Mouse (Mus musculus) midbrain, postnatal 0 days (tissue): Measurements from ENCODE around the gene Ubap2l. TPM values are rescaled to one million over a fixed set of nuclear protein-coding genes. Genes with fewer than 3 reads are reported as not detected.

ENCODE experiments used
- ATAC-seq: fragments of 200-750 bp; cut with Nextera tagmentation; 2 replicates; pipeline ENCODE4 v1.8.0; 2017; ENCODE audit warnings: moderate number of reproducible peaks, mild to moderate bottlenecking, moderate TSS enrichment, moderate library complexity; ENCODE audit not compliant: low FRiP score
- DNase-seq: peaks from one replicate; pipeline ENCODE4 v3.0.0-alpha.2; 2015; ENCODE audit warnings: low spot score
- H3K27ac ChIP-seq: fragments of 300-500 bp; sonication (generic); 2 replicates; pipeline ENCODE4 v1.5.1; 2014; ENCODE audit warnings: low read depth, mild to moderate bottlenecking, low read length, mixed read lengths
- H3K27me3 ChIP-seq: fragments of 300-500 bp; sonication (generic); 2 replicates; pipeline ENCODE4 v1.6.1; 2014; ENCODE audit warnings: low read length, control low read depth, mixed read lengths; ENCODE audit not compliant: insufficient read depth
- H3K36me3 ChIP-seq: fragments of 300-500 bp; sonication (generic); 2 replicates; pipeline ENCODE4 v1.6.1; 2014; ENCODE audit warnings: low read length, control low read depth, mixed read lengths; ENCODE audit not compliant: insufficient read depth
- H3K4me1 ChIP-seq: fragments of 300-500 bp; sonication (generic); 2 replicates; pipeline ENCODE4 v1.6.1; 2014; ENCODE audit warnings: mild to moderate bottlenecking, control low read depth, antibody characterized with exemption, low read length, mixed read lengths; ENCODE audit not compliant: insufficient read depth
- H3K4me2 ChIP-seq: fragments of 300-500 bp; sonication (generic); 2 replicates; pipeline ENCODE4 v1.6.1; 2014; ENCODE audit warnings: low read depth, mild to moderate bottlenecking, low read length, mixed read lengths; ENCODE audit not compliant: poor library complexity, severe bottlenecking
- H3K4me3 ChIP-seq: fragments of 300-500 bp; sonication (generic); 2 replicates; pipeline ENCODE4 v1.5.1; 2014; ENCODE audit warnings: low read depth, mild to moderate bottlenecking, low read length, moderate library complexity
- H3K9ac ChIP-seq: fragments of 300-500 bp; sonication (generic); replicated peaks from 2 replicates; pipeline ENCODE4 v1.6.1; 2014; ENCODE audit warnings: mild to moderate bottlenecking, low read length, moderate library complexity, mixed read lengths; ENCODE audit not compliant: poor library complexity, severe bottlenecking
- H3K9me3 ChIP-seq: fragments of 300-500 bp; sonication (generic); 2 replicates; pipeline ENCODE4 v1.6.1; 2016; ENCODE audit warnings: low read length, control low read depth
- CTCF ChIP-seq: IDR thresholded peaks from 2 replicates; pipeline ENCODE4 v1.5.1; 2016; ENCODE audit warnings: antibody characterized with exemption, mild to moderate bottlenecking
- WGBS: fragments of 180-500 bp; shearing (Covaris S2); extraction: QIAGEN DNeasy Blood & Tissue Kit; methylation state at CpG from one replicate; pipeline ENCODE4 v1.1.7; 2014; 5-methylcytosine and 5-hydroxymethylcytosine counted together
- polyA plus RNA-seq: library from polyadenylated mRNA; unstranded; fragments of >200 nt; fragmentation: Nextera tagmentation; extraction: Ambion mirVana; gene quantifications from 2 replicates; pipeline ENCODE4 v1.2.1, GENCODE M21; 2015
- total RNA-seq: library from RNA; depleted of rRNA; stranded (reverse); fragments of >200 nt; gene quantifications from 2 replicates; pipeline ENCODE4 v1.2.3, GENCODE M21; 2014

Ubap2l gene
- total and polyA plus RNA-seq, 2 experiments from 2014 or later, result 108 to 133 TPM

- Histone ChIP-seq H3K36me3 (no peaks in the 10 kb centered on the region), H3K9ac (no peak overlapping the region), H3K4me3 (no peak overlapping the region), H3K9me3 (no peaks in the 10 kb centered on the region), H3K27ac (no peak overlapping the region), H3K4me2 (no peak overlapping the region; the same call in 1 of the 2 replicates), H3K4me1 (peaks cover 7% of the 10 kb centered on the region), H3K27me3 (no peaks in the 10 kb centered on the region)
- DNase-seq, result peak; percentile 87
- 8% methylated on average over 5 of the region's 5 CpGs for WGBS
- TF ChIP-seq CTCF, result peak; percentile 90
- ATAC-seq, result no peak
These were observed 24.7 kb upstream of the Ubap2l start for GRCm38 (mm10) chr3:90076921-90077716.

GRCm38 (mm10) chr3:90072294-90072693 is 19.9 kb upstream of the Ubap2l start, which contains the start of gene Tpm3:
Gene Tpm3, plus strand, starts transcription at chr3:90072649.
- Histone ChIP-seq H3K9me3 (no peaks in the 10 kb centered on the region), H3K27ac (no peak within 1 kb of the TSS), H3K36me3 (no peaks in the 10 kb centered on the region), H3K9ac (no peak within 1 kb of the TSS), H3K4me3 (no peak within 1 kb of the TSS), H3K27me3 (no peaks in the 10 kb centered on the region), H3K4me1 (no peaks in the 10 kb centered on the region), H3K4me2 (no peak within 1 kb of the TSS)
- ATAC-seq, result no peak
- TF ChIP-seq CTCF, result no peak
- 73% methylated on average over 4 of the region's 4 CpGs for WGBS
- DNase-seq, result no peak

GRCm38 (mm10) chr3:90069688-90070087 is 17.3 kb upstream of the Ubap2l start:
- H3K4me3 ChIP-seq, result no peak overlapping the region
- no peaks in the 10 kb centered on the region for H3K27me3 ChIP-seq
- no peak for ATAC-seq
- no peaks in the 10 kb centered on the region for H3K9me3 ChIP-seq
- TF ChIP-seq CTCF, result no peak
- H3K27ac ChIP-seq, result no peak overlapping the region
- DNase-seq, result no peak
- no peaks in the 10 kb centered on the region for H3K4me1 ChIP-seq
- H3K4me2 ChIP-seq, result no peak overlapping the region
- H3K9ac ChIP-seq, result no peak overlapping the region
- 74% methylated on average over 7 of the region's 7 CpGs for WGBS
- no peaks in the 10 kb centered on the region for H3K36me3 ChIP-seq

- WGBS, result 90% methylated on average over 4 of the region's 4 CpGs
These were observed 15.4 kb upstream of the Ubap2l start for GRCm38 (mm10) chr3:90067851-90068250.

GRCm38 (mm10) chr3:90065553-90065952 is 13.1 kb upstream of the Ubap2l start:
- DNase-seq, result no peak
- H3K4me3 ChIP-seq, result no peak overlapping the region
- H3K4me1 ChIP-seq, result no peaks in the 10 kb centered on the region
- peak; percentile 78 for TF ChIP-seq CTCF
- WGBS, result 57% methylated on average over 3 of the region's 3 CpGs
- ATAC-seq, result no peak
- no peaks in the 10 kb centered on the region for H3K9me3 ChIP-seq
- peaks cover 11% of the 10 kb centered on the region for H3K36me3 ChIP-seq
- no peak overlapping the region for H3K27ac ChIP-seq
- H3K4me2 ChIP-seq, result no peak overlapping the region
- H3K27me3 ChIP-seq, result no peaks in the 10 kb centered on the region
- H3K9ac ChIP-seq, result no peak overlapping the region

More at GRCm38 (mm10) chr3:90067851-90068250, 15.4 kb upstream of the Ubap2l start:
- Histone ChIP-seq H3K9ac (no peak overlapping the region), H3K27ac (no peak overlapping the region), H3K4me2 (no peak overlapping the region), H3K4me1 (no peaks in the 10 kb centered on the region), H3K27me3 (no peaks in the 10 kb centered on the region), H3K9me3 (no peaks in the 10 kb centered on the region), H3K36me3 (no peaks in the 10 kb centered on the region; the same call in 1 of the 2 replicates), H3K4me3 (no peak overlapping the region)
- TF ChIP-seq CTCF, result no peak
- DNase-seq (no peak), ATAC-seq (no peak)

- Histone ChIP-seq H3K27ac (no peak overlapping the region), H3K36me3 (peaks cover 14% of the 10 kb centered on the region), H3K27me3 (no peaks in the 10 kb centered on the region), H3K9ac (no peak overlapping the region), H3K4me3 (no peak overlapping the region), H3K9me3 (no peaks in the 10 kb centered on the region), H3K4me2 (no peak overlapping the region), H3K4me1 (no peaks in the 10 kb centered on the region)
- 81% methylated on average over 3 of the region's 3 CpGs for WGBS
- DNase-seq (no peak), ATAC-seq (no peak)
- no peak for TF ChIP-seq CTCF
These were observed 12.0 kb upstream of the Ubap2l start for GRCm38 (mm10) chr3:90064383-90064782.
